Mouse (Mus musculus) heart, postnatal 0 days (tissue): Measurements from ENCODE around the gene Ninj1. TPM values are rescaled to one million over a fixed set of nuclear protein-coding genes. Genes with fewer than 3 reads are reported as not detected.

Experiments used
- ATAC-seq: fragments of 200-750 bp; cut with Nextera tagmentation; 2 replicates; pipeline ENCODE4 v1.8.0; 2017; ENCODE audit warnings: low read depth, moderate number of reproducible peaks, moderate library complexity; ENCODE audit not compliant: insufficient read depth
- DNase-seq: peaks from one replicate; pipeline ENCODE4 v3.0.0-alpha.2; 2016; ENCODE audit warnings: low spot score
- H3K27ac ChIP-seq: fragments of 300-500 bp; sonication (generic); 2 replicates; pipeline ENCODE4 v1.5.1; 2014; ENCODE audit warnings: low read depth, mild to moderate bottlenecking
- H3K27me3 ChIP-seq: fragments of 300-500 bp; sonication (generic); 2 replicates; pipeline ENCODE4 v1.6.1; 2014; ENCODE audit warnings: low read length, mixed read lengths; ENCODE audit not compliant: control insufficient read depth, insufficient read depth
- H3K36me3 ChIP-seq: fragments of 300-500 bp; sonication (generic); replicated peaks from 2 replicates; pipeline ENCODE4 v1.6.1; 2014; ENCODE audit warnings: low read length, mixed read lengths; ENCODE audit not compliant: control insufficient read depth, insufficient read depth
- H3K4me1 ChIP-seq: fragments of 300-500 bp; sonication (generic); 2 replicates; pipeline ENCODE4 v1.6.1; 2014; ENCODE audit warnings: antibody characterized with exemption; ENCODE audit not compliant: control insufficient read depth, insufficient read depth
- H3K4me2 ChIP-seq: fragments of 300-500 bp; sonication (generic); 2 replicates; pipeline ENCODE4 v1.6.1; 2014; ENCODE audit warnings: low read depth, mild to moderate bottlenecking, low read length, moderate library complexity
- H3K4me3 ChIP-seq: fragments of 300-500 bp; sonication (generic); 2 replicates; pipeline ENCODE4 v1.5.1; 2014; ENCODE audit warnings: low read depth, low read length
- H3K9ac ChIP-seq: fragments of 300-500 bp; sonication (generic); replicated peaks from 2 replicates; pipeline ENCODE4 v1.6.1; 2014; ENCODE audit warnings: low read depth, low read length, mixed read lengths
- H3K9me3 ChIP-seq: fragments of 300-500 bp; sonication (generic); replicated peaks from 2 replicates; pipeline ENCODE4 v1.6.1; 2016; ENCODE audit warnings: low read length; ENCODE audit not compliant: control insufficient read depth
- CTCF ChIP-seq: IDR thresholded peaks from 2 replicates; pipeline ENCODE4 v1.5.1; 2016; ENCODE audit warnings: antibody characterized with exemption, control low read depth, low read depth
- EP300 ChIP-seq: IDR thresholded peaks from 2 replicates; pipeline ENCODE4 v1.6.1; 2016; ENCODE audit warnings: antibody characterized with exemption, low read depth
- WGBS: fragments of 180-500 bp; shearing (Covaris S2); extraction: QIAGEN DNeasy Blood & Tissue Kit; methylation state at CpG from one replicate; pipeline ENCODE4 v1.1.7; 2014; 5-methylcytosine and 5-hydroxymethylcytosine counted together
- polyA plus RNA-seq: library from polyadenylated mRNA; unstranded; fragments of >200 nt; fragmentation: Nextera tagmentation; extraction: Ambion mirVana; gene quantifications from 2 replicates; pipeline ENCODE4 v1.2.1, GENCODE M21; 2015
- total RNA-seq: library from RNA; depleted of rRNA; stranded (reverse); fragments of >200 nt; gene quantifications from 2 replicates; pipeline ENCODE4 v1.2.3, GENCODE M21; 2014; ENCODE audit warnings: low replicate concordance

The Ninj1 gene
- total and polyA plus RNA-seq, 2 experiments from 2014 or later = 75.3 to 97.2 TPM

DNA sequence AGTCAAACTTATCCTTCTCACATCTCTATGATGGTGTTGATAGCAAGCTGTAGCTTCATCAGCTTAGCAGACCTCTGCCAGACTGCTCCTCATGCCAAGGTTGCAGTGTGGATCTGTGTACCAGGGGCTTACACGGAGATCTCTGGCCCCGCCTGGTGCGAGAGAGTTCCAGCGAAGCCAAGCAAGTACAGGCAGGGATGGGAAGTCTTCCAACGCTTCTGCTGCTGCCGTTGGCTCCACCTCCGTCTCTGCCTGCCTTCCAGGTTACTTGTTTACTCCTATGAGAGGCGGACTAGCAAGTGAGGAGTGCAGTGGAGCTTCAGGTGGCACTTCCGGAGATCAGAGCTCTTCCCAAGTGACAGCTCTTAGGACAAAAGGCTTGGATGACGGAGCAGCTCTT lies 37.0 kb downstream of the Ninj1 start:
- no peak overlapping the region for H3K4me3 ChIP-seq
- no peaks in the 10 kb centered on the region for H3K36me3 ChIP-seq
- H3K4me1 ChIP-seq = no peaks in the 10 kb centered on the region
- no peak overlapping the region for H3K4me2 ChIP-seq
- 10% methylated on average over 10 of the region's 10 CpGs for WGBS
- no peak overlapping the region for H3K9ac ChIP-seq
- H3K27me3 ChIP-seq = no peaks in the 10 kb centered on the region
- ATAC-seq = no peak
- TF ChIP-seq CTCF (no peak), EP300 (no peak)
- no peak for DNase-seq
- no peak overlapping the region for H3K27ac ChIP-seq
- H3K9me3 ChIP-seq = peaks cover 4% of the 10 kb centered on the region; the same call in 1 of the 2 replicates

DNA sequence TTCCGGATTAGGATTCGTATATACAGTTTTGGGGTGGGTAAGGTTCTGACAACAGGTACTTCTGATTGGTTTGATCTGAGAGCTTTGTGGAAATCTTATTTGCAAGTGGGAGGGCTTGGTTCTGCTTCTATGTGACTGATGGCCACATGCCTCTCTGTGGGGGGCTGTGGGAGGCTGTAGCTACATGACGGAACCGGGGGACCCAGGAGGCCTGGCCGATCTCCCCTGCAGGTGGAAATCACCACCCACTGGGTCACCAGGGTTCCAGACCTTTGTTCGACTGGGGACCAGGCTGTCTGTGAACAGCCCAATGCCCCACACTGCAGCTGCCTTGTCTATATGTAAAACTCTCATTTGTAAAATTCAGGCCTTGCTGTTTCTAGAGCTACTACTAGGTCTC lies 37.4 kb downstream of the Ninj1 start:
- no peak overlapping the region for H3K4me3 ChIP-seq
- ATAC-seq = no peak
- H3K4me2 ChIP-seq = no peak overlapping the region
- H3K9me3 ChIP-seq = peaks cover 4% of the 10 kb centered on the region; the same call in 1 of the 2 replicates
- H3K27ac ChIP-seq = no peak overlapping the region
- no peak for DNase-seq
- no peak overlapping the region for H3K9ac ChIP-seq
- no peaks in the 10 kb centered on the region for H3K36me3 ChIP-seq
- no peak for TF ChIP-seq EP300
- TF ChIP-seq CTCF = no peak
- 35% methylated on average over 6 of the region's 6 CpGs for WGBS
- no peaks in the 10 kb centered on the region for H3K27me3 ChIP-seq
- H3K4me1 ChIP-seq = no peaks in the 10 kb centered on the region

DNA sequence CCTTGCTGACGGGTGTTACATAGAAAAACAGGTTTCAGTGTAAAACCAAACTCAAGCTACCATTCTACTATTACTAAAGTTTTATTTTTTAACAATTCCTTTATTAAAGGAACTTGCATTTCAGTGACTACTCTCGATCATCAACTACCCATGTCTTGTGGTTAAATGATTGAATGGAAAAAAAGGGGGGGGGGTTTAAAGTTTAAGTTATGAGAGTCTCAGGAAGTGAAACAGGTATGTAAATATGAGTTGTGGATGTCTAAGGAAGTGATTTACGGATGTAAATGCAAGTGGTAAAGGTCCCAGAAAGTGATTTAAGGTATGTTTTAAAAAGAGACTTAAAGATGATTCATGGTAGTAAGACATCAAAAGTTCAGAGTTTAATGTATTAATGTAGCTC lies 37.9 kb downstream of the Ninj1 start:
- Histone ChIP-seq H3K9ac (no peak overlapping the region), H3K27me3 (no peaks in the 10 kb centered on the region), H3K27ac (no peak overlapping the region), H3K4me2 (no peak overlapping the region), H3K4me3 (no peak overlapping the region), H3K4me1 (no peaks in the 10 kb centered on the region), H3K36me3 (no peaks in the 10 kb centered on the region), H3K9me3 (peaks cover 4% of the 10 kb centered on the region; the same call in 1 of the 2 replicates)
- TF ChIP-seq EP300 (no peak), CTCF (no peak)
- no peak for ATAC-seq
- WGBS = 62% methylated on average over 3 of the region's 3 CpGs
- DNase-seq = no peak

DNA sequence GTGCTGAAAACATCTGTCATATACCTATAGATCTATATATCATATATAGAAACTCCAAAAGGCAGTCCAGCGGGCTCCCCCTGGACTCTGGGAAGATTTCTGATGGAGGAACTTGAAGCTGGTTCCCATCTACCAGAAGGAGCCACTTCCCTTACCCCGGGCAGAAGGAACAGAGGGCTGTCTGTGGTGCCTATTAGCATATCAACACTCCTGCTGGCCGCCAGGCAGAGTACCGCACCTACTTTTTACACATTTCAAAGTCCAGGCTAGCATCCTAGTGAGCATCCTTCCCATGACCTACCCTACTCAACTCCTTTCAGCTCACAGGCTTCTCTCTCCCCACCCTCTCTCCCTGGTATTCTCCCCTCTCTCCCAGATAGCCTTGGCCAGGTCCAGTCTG lies 38.3 kb downstream of the Ninj1 start:
- TF ChIP-seq CTCF (no peak), EP300 (no peak)
- no peak for DNase-seq
- no peak overlapping the region for H3K4me3 ChIP-seq
- no peaks in the 10 kb centered on the region for H3K36me3 ChIP-seq
- no peak for ATAC-seq
- no peak overlapping the region for H3K27ac ChIP-seq
- no peaks in the 10 kb centered on the region for H3K27me3 ChIP-seq
- 31% methylated on average over 4 of the region's 4 CpGs for WGBS
- no peak overlapping the region for H3K4me2 ChIP-seq
- no peaks in the 10 kb centered on the region for H3K4me1 ChIP-seq
- H3K9ac ChIP-seq = no peak overlapping the region
- peaks cover 4% of the 10 kb centered on the region; the same call in 1 of the 2 replicates for H3K9me3 ChIP-seq

DNA sequence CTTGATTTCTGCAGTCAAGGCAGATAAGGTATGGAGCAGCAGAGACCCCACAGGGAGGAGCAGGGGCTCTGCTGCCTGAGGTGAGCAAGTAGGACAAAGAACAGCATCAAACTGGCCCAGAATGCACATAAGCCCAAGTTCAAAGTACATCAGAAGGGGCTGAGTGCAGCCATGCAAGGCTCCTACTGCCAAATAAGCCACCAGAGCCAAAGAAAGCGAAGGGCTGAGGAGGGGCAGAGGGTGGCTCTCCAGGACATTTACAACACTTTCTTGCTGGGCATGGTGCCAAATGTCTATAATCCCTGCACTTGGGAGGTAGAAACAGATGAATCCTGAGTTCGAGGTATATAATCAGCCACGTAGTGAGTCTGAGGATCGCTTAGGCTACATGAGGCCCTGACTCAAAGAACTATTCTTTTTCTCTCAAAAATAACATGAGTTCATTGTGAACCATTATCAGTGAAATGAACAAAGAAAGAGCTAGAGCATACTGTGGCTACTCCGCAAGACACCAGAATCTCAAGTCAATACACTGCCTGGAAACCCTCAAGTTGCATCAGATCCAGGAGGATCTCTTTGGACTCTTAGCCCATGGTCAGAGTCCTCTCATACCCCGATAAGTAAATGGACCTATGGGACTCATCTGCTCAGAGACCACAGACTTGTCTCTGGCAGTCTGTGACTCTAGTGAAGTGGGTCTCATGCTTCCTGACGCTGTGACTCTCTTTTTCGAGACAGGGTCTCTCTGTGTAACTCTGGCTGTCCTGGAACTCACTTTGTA lies 46.7 kb downstream of the Ninj1 start:
- 83% methylated on average over 8 of the region's 8 CpGs for WGBS
- no peak overlapping the region for H3K9ac ChIP-seq
- no peaks in the 10 kb centered on the region for H3K4me1 ChIP-seq
- 0 out of 2 replicates have a peak, but pooled peaks cover 4% of the 10 kb centered on the region for H3K9me3 ChIP-seq
- TF ChIP-seq EP300 (no peak), CTCF (no peak)
- ATAC-seq = no peak
- no peak overlapping the region for H3K4me2 ChIP-seq
- H3K4me3 ChIP-seq = no peak overlapping the region
- no peaks in the 10 kb centered on the region for H3K27me3 ChIP-seq
- no peak for DNase-seq
- H3K27ac ChIP-seq = no peak overlapping the region
- no peaks in the 10 kb centered on the region for H3K36me3 ChIP-seq

DNA sequence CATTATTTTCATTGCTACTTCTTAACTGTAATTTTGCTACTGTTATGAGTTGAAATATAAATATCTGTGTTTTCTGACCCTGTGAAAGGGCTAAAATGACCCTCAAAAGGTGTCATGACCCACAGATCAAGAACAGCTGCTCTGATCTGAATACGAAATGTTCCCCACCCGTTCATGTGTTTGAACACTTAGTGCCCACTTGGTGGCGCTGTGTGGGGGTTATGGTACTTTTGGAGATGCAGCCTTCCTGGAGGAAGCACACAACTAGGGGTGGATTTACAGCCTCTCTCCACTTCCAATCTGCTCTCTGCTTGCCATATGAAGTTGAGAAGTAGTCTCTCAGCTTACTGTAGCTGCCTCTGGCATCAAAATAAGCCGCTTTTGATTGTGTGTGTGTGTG lies 47.4 kb downstream of the Ninj1 start:
- WGBS = 93% methylated on average over 4 of the region's 4 CpGs
- Histone ChIP-seq H3K27ac (no peak overlapping the region), H3K4me1 (no peaks in the 10 kb centered on the region), H3K4me3 (no peak overlapping the region), H3K36me3 (no peaks in the 10 kb centered on the region), H3K4me2 (no peak overlapping the region), H3K9ac (no peak overlapping the region), H3K9me3 (0 out of 2 replicates have a peak, but pooled peaks cover 4% of the 10 kb centered on the region), H3K27me3 (no peaks in the 10 kb centered on the region)
- no peak for ATAC-seq
- TF ChIP-seq EP300 = no peak
- TF ChIP-seq CTCF = no peak
- DNase-seq = no peak
